Comparison of ENCODE assay signal across 17 mouse cellular contexts in genomic region chr7:6814971-6815370, GRCm38 (mm10).
DNase-seq lines count a peak whose midpoint lies in the region; ATAC-seq and TF ChIP-seq lines count a peak whose summit lies in the region.
"Had no signal": no experiment of that assay in that cellular context is flagged by ENCODE, and none has a peak within 500 bp of the region (broad histone marks: within the 10 kb centered on the region; RNA-seq: fewer than 3 reads in every experiment).

No protein-coding gene starts in this region.

- no peaks in the 10 kb centered on the region for H3K9me3 ChIP-seq in hindbrain, embryonic 10.5 days
- no peaks in the 10 kb centered on the region for H3K9me3 ChIP-seq in hindbrain, embryonic 13.5 days
- no peaks in the 10 kb centered on the region for H3K9me3 ChIP-seq in embryonic facial prominence, embryonic 12.5 days
- no peaks in the 10 kb centered on the region for H3K9me3 ChIP-seq in limb, embryonic 11.5 days (ENCODE audit: control insufficient read depth, low read length)
- H3K9me3 ChIP-seq in lung, postnatal 0 days (ENCODE audit: low read length), result no peaks in the 10 kb centered on the region
- H3K9me3 ChIP-seq: G1E; midbrain, embryonic 12.5 days had no signal

- H3K27ac ChIP-seq in hindbrain, embryonic 10.5 days, result peak overlapping the region; percentile 29
- H3K27ac ChIP-seq in hindbrain, embryonic 13.5 days, result no peak overlapping the region
- H3K27ac ChIP-seq in embryonic facial prominence, embryonic 12.5 days, result peak overlapping the region; percentile 57
- H3K27ac ChIP-seq in limb, embryonic 11.5 days (replicated peaks; ENCODE audit: low read depth, low read length), result no peak overlapping the region; the same call in 1 of the 2 replicates
- no peak overlapping the region for H3K27ac ChIP-seq in lung, postnatal 0 days (ENCODE audit: low read length)
- H3K27ac ChIP-seq: midbrain, embryonic 12.5 days had no signal

- no peak overlapping the region for H3K9ac ChIP-seq in hindbrain, embryonic 13.5 days
- no peak overlapping the region for H3K9ac ChIP-seq in embryonic facial prominence, embryonic 12.5 days
- no peak overlapping the region for H3K9ac ChIP-seq in limb, embryonic 11.5 days (ENCODE audit: low read length)
- no peak overlapping the region for H3K9ac ChIP-seq in lung, postnatal 0 days (replicated peaks; ENCODE audit: low read depth)
- H3K9ac ChIP-seq: midbrain, embryonic 12.5 days had no signal

- WGBS in hindbrain, embryonic 10.5 days, result 51% methylated on average over 8 of the region's 8 CpGs
- WGBS in hindbrain, embryonic 13.5 days, result 59% methylated on average over 8 of the region's 8 CpGs
- WGBS in embryonic facial prominence, embryonic 12.5 days, result 22% methylated on average over 8 of the region's 8 CpGs
- 21% methylated on average over 8 of the region's 8 CpGs for WGBS in limb, embryonic 11.5 days
- WGBS in lung, postnatal 0 days, result 68% methylated on average over 8 of the region's 8 CpGs

- no peak overlapping the region for H3K4me3 ChIP-seq in hindbrain, embryonic 10.5 days
- H3K4me3 ChIP-seq in hindbrain, embryonic 13.5 days, result no peak overlapping the region
- no peak overlapping the region for H3K4me3 ChIP-seq in embryonic facial prominence, embryonic 12.5 days
- H3K4me3 ChIP-seq in limb, embryonic 11.5 days (ENCODE audit: low read depth, low read length), result no peak overlapping the region
- no peak overlapping the region for H3K4me3 ChIP-seq in lung, postnatal 0 days (ENCODE audit: low read depth, low read length)
- H3K4me3 ChIP-seq: midbrain, embryonic 12.5 days had no signal

- H3K36me3 ChIP-seq in hindbrain, embryonic 10.5 days, result no peaks in the 10 kb centered on the region
- no peaks in the 10 kb centered on the region for H3K36me3 ChIP-seq in hindbrain, embryonic 13.5 days
- no peaks in the 10 kb centered on the region for H3K36me3 ChIP-seq in embryonic facial prominence, embryonic 12.5 days
- no peaks in the 10 kb centered on the region for H3K36me3 ChIP-seq in limb, embryonic 11.5 days (ENCODE audit: control insufficient read depth, insufficient read depth, low read length)
- no peaks in the 10 kb centered on the region for H3K36me3 ChIP-seq in lung, postnatal 0 days (ENCODE audit: insufficient read depth, low read length)
- H3K36me3 ChIP-seq: G1E; midbrain, embryonic 12.5 days had no signal

- TF ChIP-seq POLR2A in brain, embryonic 14.5 days (IDR thresholded peaks at IDR 0.05; ENCODE audit: borderline replicate concordance, extremely low read depth, insufficient read depth, insufficient read length, poor library complexity, severe bottlenecking), result no peak

- no peak for TF ChIP-seq CTCF in brain, embryonic 14.5 days (IDR thresholded peaks at IDR 0.05; ENCODE audit: borderline replicate concordance, extremely low read depth, insufficient read depth, insufficient read length)
- TF ChIP-seq CTCF in lung, postnatal 0 days (IDR thresholded peaks at IDR 0.05), result no peak

- no peak for TF ChIP-seq EP300 in lung, postnatal 0 days (IDR thresholded peaks at IDR 0.05)

- no peaks in the 10 kb centered on the region for H3K27me3 ChIP-seq in hindbrain, embryonic 10.5 days (ENCODE audit: insufficient read depth, poor library complexity, severe bottlenecking)
- no peaks in the 10 kb centered on the region for H3K27me3 ChIP-seq in hindbrain, embryonic 13.5 days
- H3K27me3 ChIP-seq in embryonic facial prominence, embryonic 12.5 days, result no peaks in the 10 kb centered on the region
- H3K27me3 ChIP-seq in limb, embryonic 11.5 days (ENCODE audit: control insufficient read depth, insufficient read depth, low read length), result no peaks in the 10 kb centered on the region
- H3K27me3 ChIP-seq in lung, postnatal 0 days (replicated peaks; ENCODE audit: insufficient read depth, low read length), result no peaks in the 10 kb centered on the region
- H3K27me3 ChIP-seq: midbrain, embryonic 12.5 days had no signal

- H3K4me1 ChIP-seq in hindbrain, embryonic 10.5 days (replicated peaks), result peaks cover 23% of the 10 kb centered on the region
- H3K4me1 ChIP-seq in hindbrain, embryonic 13.5 days (replicated peaks), result peaks cover 43% of the 10 kb centered on the region
- H3K4me1 ChIP-seq in embryonic facial prominence, embryonic 12.5 days, result peaks cover 16% of the 10 kb centered on the region; the same call in 1 of the 2 replicates
- peaks cover 3% of the 10 kb centered on the region; the same call in 1 of the 2 replicates for H3K4me1 ChIP-seq in limb, embryonic 11.5 days (ENCODE audit: control insufficient read depth, insufficient read depth, low read length)
- no peaks in the 10 kb centered on the region for H3K4me1 ChIP-seq in lung, postnatal 0 days (ENCODE audit: insufficient read depth, low read depth, low read length)

- no peak overlapping the region for H3K4me2 ChIP-seq in hindbrain, embryonic 13.5 days
- H3K4me2 ChIP-seq in embryonic facial prominence, embryonic 12.5 days (replicated peaks), result no peak overlapping the region
- no peak overlapping the region for H3K4me2 ChIP-seq in limb, embryonic 11.5 days (ENCODE audit: low read depth, severe bottlenecking)
- no peak overlapping the region for H3K4me2 ChIP-seq in lung, postnatal 0 days (replicated peaks; ENCODE audit: low read depth, low read length)
- H3K4me2 ChIP-seq: heart, embryonic 11.5 days; midbrain, embryonic 12.5 days had no signal

- no peak for ATAC-seq in hindbrain, embryonic 13.5 days (ENCODE audit: low FRiP score)
- ATAC-seq in embryonic facial prominence, embryonic 12.5 days (ENCODE audit: insufficient number of reproducible peaks, insufficient read depth, low FRiP score, low TSS enrichment), result no peak
- no peak for ATAC-seq in limb, embryonic 11.5 days (ENCODE audit: insufficient number of reproducible peaks, low FRiP score, low TSS enrichment, low read depth)
- no peak for ATAC-seq in lung, postnatal 0 days

- no peak for DNase-seq in hindbrain, embryonic 10.5 days (ENCODE audit: low spot score)
- DNase-seq in brain, embryonic 14.5 days (ENCODE audit: low read depth), result peak; percentile 75
- peak; percentile 46 for DNase-seq in limb, embryonic 11.5 days (ENCODE audit: low spot score)
- no peak for DNase-seq in testis, postnatal 10 days (ENCODE audit: low spot score)
- DNase-seq in lung, postnatal 0 days (ENCODE audit: low spot score), result no peak
- DNase-seq: adrenal gland, postnatal 10 days; cerebellum, adult 2 months; gastrocnemius, postnatal 14 days; heart, postnatal 4 days; kidney, postnatal 25 days; lung, postnatal 36 days; right cerebral cortex, postnatal 14 days had no signal

Comparison
In these comparisons a context has a peak if more than half of its experiments do, and no peak if none do; other contexts are left out.
1. H3K27ac ChIP-seq: peak in hindbrain, embryonic 10.5 days (single experiment) and embryonic facial prominence, embryonic 12.5 days (single experiment); none in hindbrain, embryonic 13.5 days (single experiment), limb, embryonic 11.5 days (single experiment) and lung, postnatal 0 days (single experiment).
2. DNase-seq: peak in brain, embryonic 14.5 days (single experiment) and limb, embryonic 11.5 days (single experiment); none in hindbrain, embryonic 10.5 days (single experiment), testis, postnatal 10 days (single experiment) and lung, postnatal 0 days (single experiment).